Mouse (Mus musculus): ENCODE data around the gene Rph3a. TPM values are rescaled to one million over a fixed set of nuclear protein-coding genes. Genes with fewer than 3 reads are reported as not detected.

The Rph3a gene
- polyA plus RNA-seq, 1 experiment from 2014 or later = not detected

- ATAC-seq = no peak
- Histone ChIP-seq H3K4me1 (no peaks in the 10 kb centered on the region), H3K9ac (no peak overlapping the region), H3K27me3 (replicated peaks) (peaks cover 39% of the 10 kb centered on the region), H3K9me3 (replicated peaks) (no peaks in the 10 kb centered on the region), H3K4me3 (no peak overlapping the region), H3K36me3 (no peaks in the 10 kb centered on the region), H3K27ac (no peak overlapping the region), H3K4me2 (no peak overlapping the region)
- WGBS (ENCODE audit: insufficient replicate concordance) = 21% methylated on average over 15 of the region's 15 CpGs
Observed at GRCm38 (mm10) chr5:121008411-121009239, 1.3 kb downstream of the Rph3a start.

- Histone ChIP-seq H3K4me2 (no peak overlapping the region), H3K27me3 (replicated peaks) (peaks cover 41% of the 10 kb centered on the region), H3K9ac (no peak overlapping the region), H3K27ac (no peak overlapping the region), H3K9me3 (replicated peaks) (no peaks in the 10 kb centered on the region), H3K36me3 (no peaks in the 10 kb centered on the region), H3K4me1 (no peaks in the 10 kb centered on the region), H3K4me3 (no peak overlapping the region)
- WGBS (ENCODE audit: insufficient replicate concordance) = 34% methylated on average over 3 of the region's 3 CpGs
- no peak for ATAC-seq
Observed at GRCm38 (mm10) chr5:121007563-121007962, 2.3 kb downstream of the Rph3a start.

GRCm38 (mm10) chr5:121007130-121007529, 2.8 kb downstream of the Rph3a start:
- Histone ChIP-seq H3K4me2 (no peak overlapping the region), H3K36me3 (no peaks in the 10 kb centered on the region), H3K9me3 (replicated peaks) (no peaks in the 10 kb centered on the region), H3K9ac (no peak overlapping the region), H3K4me1 (no peaks in the 10 kb centered on the region), H3K4me3 (no peak overlapping the region), H3K27ac (no peak overlapping the region), H3K27me3 (replicated peaks) (peaks cover 39% of the 10 kb centered on the region)
- ATAC-seq = no peak
- 58% methylated on average over 8 of the region's 8 CpGs for WGBS (ENCODE audit: insufficient replicate concordance)

- no peaks in the 10 kb centered on the region for H3K36me3 ChIP-seq
- H3K4me1 ChIP-seq = no peaks in the 10 kb centered on the region
- peaks cover 39% of the 10 kb centered on the region for H3K27me3 ChIP-seq (replicated peaks)
- no peak for ATAC-seq
- 29% methylated on average over 3 of the region's 4 CpGs for WGBS (ENCODE audit: insufficient replicate concordance)
- H3K27ac ChIP-seq = no peak overlapping the region
- H3K9me3 ChIP-seq (replicated peaks) = no peaks in the 10 kb centered on the region
- H3K4me2 ChIP-seq = no peak overlapping the region
- no peak overlapping the region for H3K9ac ChIP-seq
- H3K4me3 ChIP-seq = no peak overlapping the region
Observed at GRCm38 (mm10) chr5:121006176-121006575, 3.7 kb downstream of the Rph3a start.

GRCm38 (mm10) chr5:121003781-121004180, 6.1 kb downstream of the Rph3a start:
- 20% methylated on average over 17 of the region's 17 CpGs for WGBS (ENCODE audit: insufficient replicate concordance)
- Histone ChIP-seq H3K9me3 (replicated peaks) (no peaks in the 10 kb centered on the region), H3K4me2 (no peak overlapping the region), H3K4me3 (no peak overlapping the region), H3K27me3 (replicated peaks) (peaks cover 30% of the 10 kb centered on the region), H3K4me1 (no peaks in the 10 kb centered on the region), H3K36me3 (no peaks in the 10 kb centered on the region), H3K27ac (no peak overlapping the region), H3K9ac (no peak overlapping the region)
- no peak for ATAC-seq

GRCm38 (mm10) chr5:120999573-120999972, 10.3 kb downstream of the Rph3a start:
- H3K36me3 ChIP-seq = no peaks in the 10 kb centered on the region
- no peak for ATAC-seq
- H3K9me3 ChIP-seq (replicated peaks) = no peaks in the 10 kb centered on the region
- 27% methylated on average over 12 of the region's 12 CpGs for WGBS (ENCODE audit: insufficient replicate concordance)
- peaks cover 12% of the 10 kb centered on the region; the same call in 1 of the 2 replicates for H3K27me3 ChIP-seq (replicated peaks)
- no peaks in the 10 kb centered on the region for H3K4me1 ChIP-seq
- no peak overlapping the region for H3K9ac ChIP-seq
- H3K4me2 ChIP-seq = no peak overlapping the region
- no peak overlapping the region for H3K27ac ChIP-seq
- H3K4me3 ChIP-seq = no peak overlapping the region

GRCm38 (mm10) chr5:120988373-120988772, 21.5 kb downstream of the Rph3a start:
- Histone ChIP-seq H3K4me2 (no peak overlapping the region), H3K27ac (no peak overlapping the region), H3K9ac (no peak overlapping the region), H3K36me3 (no peaks in the 10 kb centered on the region), H3K9me3 (replicated peaks) (no peaks in the 10 kb centered on the region), H3K4me3 (no peak overlapping the region), H3K27me3 (replicated peaks) (no peaks in the 10 kb centered on the region), H3K4me1 (no peaks in the 10 kb centered on the region)
- ATAC-seq = no peak
- 64% methylated on average over 3 of the region's 3 CpGs for WGBS (ENCODE audit: insufficient replicate concordance)

- Histone ChIP-seq H3K36me3 (no peaks in the 10 kb centered on the region), H3K4me2 (no peak overlapping the region), H3K4me1 (no peaks in the 10 kb centered on the region), H3K27me3 (replicated peaks) (no peaks in the 10 kb centered on the region), H3K27ac (no peak overlapping the region), H3K4me3 (no peak overlapping the region), H3K9ac (no peak overlapping the region), H3K9me3 (replicated peaks) (0 out of 2 replicates have a peak, but pooled peaks cover 3% of the 10 kb centered on the region)
- WGBS (ENCODE audit: insufficient replicate concordance) = 63% methylated on average over 1 of the region's 1 CpGs
- ATAC-seq = no peak
Observed at GRCm38 (mm10) chr5:120983029-120983428, 26.9 kb downstream of the Rph3a start.

GRCm38 (mm10) chr5:120981211-120981610, 28.7 kb downstream of the Rph3a start:
- Histone ChIP-seq H3K4me3 (no peak overlapping the region), H3K9ac (no peak overlapping the region), H3K36me3 (no peaks in the 10 kb centered on the region), H3K9me3 (replicated peaks) (0 out of 2 replicates have a peak, but pooled peaks cover 3% of the 10 kb centered on the region), H3K4me2 (no peak overlapping the region), H3K4me1 (no peaks in the 10 kb centered on the region), H3K27me3 (replicated peaks) (no peaks in the 10 kb centered on the region), H3K27ac (no peak overlapping the region)
- WGBS (ENCODE audit: insufficient replicate concordance) = 72% methylated on average over 11 of the region's 11 CpGs
- ATAC-seq = no peak

- H3K27ac ChIP-seq = no peak overlapping the region
- 67% methylated on average over 2 of the region's 2 CpGs for WGBS (ENCODE audit: insufficient replicate concordance)
Observed at GRCm38 (mm10) chr5:120980116-120980515, 29.8 kb downstream of the Rph3a start.

GRCm38 (mm10) chr5:120976138-120976537, 33.8 kb downstream of the Rph3a start:
- ATAC-seq = no peak
- 32% methylated on average over 3 of the region's 3 CpGs for WGBS (ENCODE audit: insufficient replicate concordance)

More at GRCm38 (mm10) chr5:120980116-120980515, 29.8 kb downstream of the Rph3a start:
- H3K4me3 ChIP-seq = no peak overlapping the region
- H3K4me1 ChIP-seq = no peaks in the 10 kb centered on the region
- no peak for ATAC-seq
- H3K27me3 ChIP-seq (replicated peaks) = no peaks in the 10 kb centered on the region
- H3K9me3 ChIP-seq (replicated peaks) = 0 out of 2 replicates have a peak, but pooled peaks cover 3% of the 10 kb centered on the region
- H3K4me2 ChIP-seq = no peak overlapping the region
- no peak overlapping the region for H3K9ac ChIP-seq
- H3K36me3 ChIP-seq = no peaks in the 10 kb centered on the region

GRCm38 (mm10) chr5:120974522-120974921, 35.4 kb downstream of the Rph3a start:
- no peaks in the 10 kb centered on the region for H3K36me3 ChIP-seq
- H3K4me2 ChIP-seq = no peak overlapping the region
- H3K4me1 ChIP-seq = no peaks in the 10 kb centered on the region
- no peaks in the 10 kb centered on the region for H3K27me3 ChIP-seq (replicated peaks)
- H3K4me3 ChIP-seq = no peak overlapping the region
- no peak overlapping the region for H3K27ac ChIP-seq
- no peak overlapping the region for H3K9ac ChIP-seq
- no peaks in the 10 kb centered on the region for H3K9me3 ChIP-seq (replicated peaks)
- 45% methylated on average over 8 of the region's 8 CpGs for WGBS (ENCODE audit: insufficient replicate concordance)
- no peak for ATAC-seq

More at GRCm38 (mm10) chr5:120976138-120976537, 33.8 kb downstream of the Rph3a start:
- Histone ChIP-seq H3K4me2 (no peak overlapping the region), H3K27ac (no peak overlapping the region), H3K36me3 (no peaks in the 10 kb centered on the region), H3K27me3 (replicated peaks) (no peaks in the 10 kb centered on the region), H3K9me3 (replicated peaks) (0 out of 2 replicates have a peak, but pooled peaks cover 3% of the 10 kb centered on the region), H3K4me3 (no peak overlapping the region), H3K4me1 (no peaks in the 10 kb centered on the region), H3K9ac (no peak overlapping the region)

Measured in liver, embryonic 12.5 days (tissue).